Mouse (Mus musculus) cortical plate, adult 2 months (tissue): ENCODE measurements around the gene Myrfl.

Source experiments
- CTCF ChIP-seq: fragments of 200-500 bp; IDR thresholded peaks from 2 replicates; pipeline ENCODE4 v1.5.1; 2011; ENCODE audit warnings: mild to moderate bottlenecking, control low read depth, low read length; ENCODE audit not compliant: insufficient read depth; ENCODE audit errors: extremely low read depth
- POLR2A ChIP-seq: fragments of 200-500 bp; IDR thresholded peaks from 2 replicates; pipeline ENCODE4 v1.6.1; 2011; ENCODE audit warnings: mild to moderate bottlenecking, low read length, control low read depth; ENCODE audit not compliant: insufficient read depth; ENCODE audit errors: extremely low read depth

- no peak for TF ChIP-seq CTCF
- TF ChIP-seq POLR2A: no peak
These were observed 130.2 kb downstream of the Myrfl start for GRCm38 (mm10) chr10:116766525-116766924.
